Mouse (Mus musculus) kidney, embryonic 14.5 days (tissue): ENCODE measurements at regions not wholly inside any gene's neighbourhood (a gene's known extent, or its start where the extent isn't known, plus 50 kb on each side); places are given as distances from the start of the nearest gene placed in this dataset.
"Not testable (repeated sequence)": the region's sequence is repeated elsewhere in the genome, so short reads cannot be mapped to it uniquely, and the experiment has no call there.

Experiments
- ATAC-seq: fragments of 200-750 bp; cut with Nextera tagmentation; 2 replicates; pipeline ENCODE4 v1.8.0; 2017; ENCODE audit warnings: moderate number of reproducible peaks, mild to moderate bottlenecking, moderate TSS enrichment, moderate library complexity; ENCODE audit not compliant: low FRiP score, low TSS enrichment
- H3K27ac ChIP-seq: fragments of 300-500 bp; sonication (generic); 2 replicates; pipeline ENCODE4 v1.5.1; 2014; ENCODE audit warnings: low read depth, mild to moderate bottlenecking, low read length, moderate library complexity, mixed read lengths
- H3K27me3 ChIP-seq: fragments of 300-500 bp; sonication (generic); 2 replicates; pipeline ENCODE4 v1.6.1; 2014; ENCODE audit warnings: mild to moderate bottlenecking, low read length; ENCODE audit not compliant: control insufficient read depth, insufficient read depth
- H3K36me3 ChIP-seq: fragments of 300-500 bp; sonication (generic); 2 replicates; pipeline ENCODE4 v1.6.1; 2014; ENCODE audit warnings: low read length, mixed read lengths; ENCODE audit not compliant: control insufficient read depth, insufficient read depth
- H3K4me1 ChIP-seq: fragments of 300-500 bp; sonication (generic); 2 replicates; pipeline ENCODE4 v1.6.1; 2014; ENCODE audit warnings: low read length, mixed read lengths; ENCODE audit not compliant: control insufficient read depth, insufficient read depth
- H3K4me2 ChIP-seq: fragments of 300-500 bp; sonication (generic); replicated peaks from 2 replicates; pipeline ENCODE4 v1.6.1; 2014; ENCODE audit warnings: low read depth, mild to moderate bottlenecking, low read length
- H3K4me3 ChIP-seq: fragments of 300-500 bp; sonication (generic); 2 replicates; pipeline ENCODE4 v1.5.1; 2014; ENCODE audit warnings: mild to moderate bottlenecking, low read length
- H3K9ac ChIP-seq: fragments of 300-500 bp; sonication (generic); 2 replicates; pipeline ENCODE4 v1.6.1; 2014; ENCODE audit warnings: low read depth, mild to moderate bottlenecking, low read length, moderate library complexity
- H3K9me3 ChIP-seq: fragments of 300-500 bp; sonication (generic); 2 replicates; pipeline ENCODE4 v1.6.1; 2016; ENCODE audit warnings: low read length; ENCODE audit not compliant: control insufficient read depth
- WGBS: fragments of 180-500 bp; shearing (Covaris S2); extraction: QIAGEN DNeasy Blood & Tissue Kit; methylation state at CpG from one replicate; pipeline ENCODE4 v1.1.7; 2014; 5-methylcytosine and 5-hydroxymethylcytosine counted together

- 96% methylated on average over 3 of the region's 3 CpGs for WGBS
- ATAC-seq = no peak
These were observed 354.0 kb upstream of the B3galt2 start for GRCm38 (mm10) chr1:143286274-143286967.

GRCm38 (mm10) chr1:143287448-143287847 is 353.0 kb upstream of the B3galt2 start:
- WGBS = 72% methylated on average over 2 of the region's 2 CpGs
- no peak overlapping the region for H3K4me2 ChIP-seq
- no peak overlapping the region for H3K27ac ChIP-seq
- H3K36me3 ChIP-seq = no peaks in the 10 kb centered on the region
- no peaks in the 10 kb centered on the region for H3K9me3 ChIP-seq
- no peak overlapping the region for H3K4me3 ChIP-seq
- ATAC-seq = no peak
- H3K9ac ChIP-seq = no peak overlapping the region
- no peaks in the 10 kb centered on the region for H3K4me1 ChIP-seq
- H3K27me3 ChIP-seq = no peaks in the 10 kb centered on the region

More at GRCm38 (mm10) chr1:143286274-143286967, 354.0 kb upstream of the B3galt2 start:
- no peak overlapping the region for H3K27ac ChIP-seq
- H3K9me3 ChIP-seq = no peaks in the 10 kb centered on the region
- no peak overlapping the region for H3K4me2 ChIP-seq
- no peaks in the 10 kb centered on the region for H3K27me3 ChIP-seq
- no peak overlapping the region for H3K9ac ChIP-seq
- no peak overlapping the region for H3K4me3 ChIP-seq
- no peaks in the 10 kb centered on the region for H3K4me1 ChIP-seq
- no peaks in the 10 kb centered on the region for H3K36me3 ChIP-seq

- H3K4me1 ChIP-seq = no peaks in the 10 kb centered on the region
- no peak overlapping the region for H3K9ac ChIP-seq
- no peaks in the 10 kb centered on the region for H3K9me3 ChIP-seq
- 53% methylated on average over 5 of the region's 5 CpGs for WGBS
- no peak overlapping the region for H3K4me3 ChIP-seq
- no peak overlapping the region for H3K4me2 ChIP-seq
- H3K27ac ChIP-seq = no peak overlapping the region
- ATAC-seq = no peak
- H3K36me3 ChIP-seq = no peaks in the 10 kb centered on the region
- H3K27me3 ChIP-seq = no peaks in the 10 kb centered on the region
These were observed 343.9 kb upstream of the B3galt2 start for GRCm38 (mm10) chr1:143296555-143296954.

- 75% methylated on average over 3 of the region's 3 CpGs for WGBS
- no peaks in the 10 kb centered on the region for H3K4me1 ChIP-seq
- H3K36me3 ChIP-seq = no peaks in the 10 kb centered on the region
- H3K27ac ChIP-seq = no peak overlapping the region
- no peak overlapping the region for H3K4me3 ChIP-seq
- no peaks in the 10 kb centered on the region for H3K9me3 ChIP-seq
- H3K27me3 ChIP-seq = no peaks in the 10 kb centered on the region
- ATAC-seq = no peak
- no peak overlapping the region for H3K9ac ChIP-seq
- H3K4me2 ChIP-seq = no peak overlapping the region
These were observed 333.1 kb upstream of the B3galt2 start for GRCm38 (mm10) chr1:143307379-143307778.

- H3K4me3 ChIP-seq = no peak overlapping the region
- no peak for ATAC-seq
- H3K36me3 ChIP-seq = no peaks in the 10 kb centered on the region
- no peaks in the 10 kb centered on the region for H3K9me3 ChIP-seq
- H3K27me3 ChIP-seq = no peaks in the 10 kb centered on the region
- H3K4me1 ChIP-seq = no peaks in the 10 kb centered on the region
- H3K9ac ChIP-seq = no peak overlapping the region
- 93% methylated on average over 12 of the region's 12 CpGs for WGBS
- H3K27ac ChIP-seq = no peak overlapping the region
- no peak overlapping the region for H3K4me2 ChIP-seq
These were observed 322.1 kb upstream of the B3galt2 start for GRCm38 (mm10) chr1:143318381-143318780.

GRCm38 (mm10) chr1:143319568-143319967 is 320.9 kb upstream of the B3galt2 start:
- 89% methylated on average over 7 of the region's 7 CpGs for WGBS
- H3K27me3 ChIP-seq = no peaks in the 10 kb centered on the region
- no peak overlapping the region for H3K9ac ChIP-seq
- no peaks in the 10 kb centered on the region for H3K36me3 ChIP-seq
- no peaks in the 10 kb centered on the region for H3K9me3 ChIP-seq
- H3K4me1 ChIP-seq = no peaks in the 10 kb centered on the region
- no peak overlapping the region for H3K4me2 ChIP-seq
- no peak overlapping the region for H3K27ac ChIP-seq
- no peak overlapping the region for H3K4me3 ChIP-seq
- no peak for ATAC-seq

GRCm38 (mm10) chr1:143351388-143351787 is 289.1 kb upstream of the B3galt2 start:
- Histone ChIP-seq H3K9ac (no peak overlapping the region), H3K36me3 (no peaks in the 10 kb centered on the region), H3K4me1 (no peaks in the 10 kb centered on the region), H3K9me3 (no peaks in the 10 kb centered on the region), H3K27me3 (no peaks in the 10 kb centered on the region), H3K27ac (no peak overlapping the region), H3K4me2 (no peak overlapping the region), H3K4me3 (no peak overlapping the region)
- WGBS = 75% methylated on average over 1 of the region's 1 CpGs
- ATAC-seq = no peak

GRCm38 (mm10) chr1:143360256-143360655 is 280.2 kb upstream of the B3galt2 start:
- H3K27me3 ChIP-seq, H3K4me3 ChIP-seq, H3K27ac ChIP-seq, H3K9me3 ChIP-seq, H3K9ac ChIP-seq, H3K4me2 ChIP-seq, ATAC-seq, H3K36me3 ChIP-seq, H3K4me1 ChIP-seq: not testable (repeated sequence)

GRCm38 (mm10) chr1:143391851-143392250 is 248.6 kb upstream of the B3galt2 start:
- Histone ChIP-seq H3K4me3 (no peak overlapping the region), H3K9me3 (no peaks in the 10 kb centered on the region), H3K4me2 (no peak overlapping the region), H3K27me3 (no peaks in the 10 kb centered on the region), H3K9ac (no peak overlapping the region), H3K4me1 (no peaks in the 10 kb centered on the region), H3K36me3 (no peaks in the 10 kb centered on the region), H3K27ac (no peak overlapping the region)
- 89% methylated on average over 4 of the region's 4 CpGs for WGBS
- ATAC-seq = no peak
